Mouse (Mus musculus): ENCODE measurements at regions not wholly inside any gene's neighbourhood (a gene's known extent, or its start where the extent isn't known, plus 50 kb on each side); places are given as distances from the start of the nearest gene placed in this dataset.
"Not testable (repeated sequence)": the region's sequence is repeated elsewhere in the genome, so short reads cannot be mapped to it uniquely, and the experiment has no call there.

DNA sequence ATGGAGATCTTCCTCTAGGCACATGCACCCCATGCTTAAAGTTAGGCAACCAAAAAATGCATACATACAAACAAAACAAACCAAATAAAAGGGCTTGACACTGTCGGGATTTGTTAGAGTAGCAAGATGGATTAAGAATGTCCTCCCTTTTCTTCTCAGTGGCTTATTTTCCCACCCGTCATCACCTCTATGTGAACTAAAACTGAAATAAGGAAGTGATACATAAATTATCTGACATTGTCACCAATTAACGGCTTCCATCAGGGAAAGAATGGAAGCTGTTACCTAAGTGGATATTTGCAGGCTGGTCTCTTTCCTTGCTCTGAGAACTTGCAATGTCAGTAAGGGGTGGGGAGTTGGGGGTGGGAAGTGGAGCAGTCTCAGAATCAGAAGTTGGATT lies 541.5 kb downstream of the Diaph3 start:
- H3K9me3 ChIP-seq (replicated peaks): 0 out of 2 replicates have a peak, but pooled peaks cover 8% of the 10 kb centered on the region
- no peaks in the 10 kb centered on the region for H3K4me1 ChIP-seq
- no peak overlapping the region for H3K4me3 ChIP-seq
- no peaks in the 10 kb centered on the region for H3K36me3 ChIP-seq
- no peaks in the 10 kb centered on the region for H3K27me3 ChIP-seq (ENCODE audit: low read depth, poor library complexity, severe bottlenecking)
- H3K27ac ChIP-seq (replicated peaks): no peak overlapping the region
- 81% methylated on average over 3 of the region's 3 CpGs for WGBS
- DNase-seq (ENCODE audit: low spot score): no peak

DNA sequence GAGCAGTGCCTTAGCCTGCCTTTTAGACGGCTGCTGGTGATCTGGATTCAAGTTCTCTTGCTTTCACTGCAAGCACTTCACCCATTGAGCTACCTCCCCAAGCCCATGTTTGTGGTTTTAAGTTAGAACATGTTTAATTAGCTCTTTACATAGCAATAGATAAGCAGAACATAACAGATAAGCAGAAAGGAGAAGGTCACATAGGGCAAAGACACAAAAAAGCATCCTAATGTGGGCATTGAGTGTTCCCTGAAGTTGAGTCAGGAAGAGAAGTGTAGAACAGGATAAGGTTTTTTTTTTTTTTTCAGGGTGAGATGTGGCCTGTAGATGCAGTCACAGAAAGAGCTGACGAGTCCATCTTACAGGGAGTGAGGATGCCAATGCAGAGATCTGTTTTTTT lies 552.5 kb downstream of the Diaph3 start:
- H3K9me3 ChIP-seq (replicated peaks): 0 out of 2 replicates have a peak, but pooled peaks cover 2% of the 10 kb centered on the region
- 85% methylated on average over 2 of the region's 2 CpGs for WGBS

DNA sequence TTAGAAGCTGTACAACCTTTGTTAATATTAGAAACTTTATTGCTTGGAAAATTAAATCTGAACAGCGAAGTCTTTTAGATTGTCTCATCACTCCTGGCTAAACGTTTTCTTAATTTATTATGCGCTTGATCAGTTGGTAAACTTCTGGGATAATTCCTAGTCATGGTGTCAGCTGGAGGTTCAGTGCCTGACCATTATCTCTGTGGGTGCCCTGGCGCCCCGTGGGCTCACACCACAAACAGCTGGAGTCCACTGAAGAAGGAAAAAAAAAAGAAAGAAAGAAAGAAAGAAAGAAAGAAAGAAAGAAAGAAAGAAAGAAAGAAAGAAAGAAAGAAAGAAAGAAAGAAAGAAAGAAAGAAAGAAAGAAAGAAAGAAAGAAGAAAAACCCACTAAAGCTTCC lies 555.1 kb downstream of the Diaph3 start:
- H3K9me3 ChIP-seq (replicated peaks); H3K27ac ChIP-seq (replicated peaks); H3K4me3 ChIP-seq; H3K27me3 ChIP-seq (ENCODE audit: low read depth, poor library complexity, severe bottlenecking); DNase-seq (ENCODE audit: low spot score); H3K36me3 ChIP-seq; H3K4me1 ChIP-seq: not testable (repeated sequence)
- 45% methylated on average over 5 of the region's 5 CpGs for WGBS

More for the DNA sequence above, 552.5 kb downstream of the Diaph3 start:
- H3K4me1 ChIP-seq: 0 out of 2 replicates have a peak, but pooled peaks cover 3% of the 10 kb centered on the region
- no peaks in the 10 kb centered on the region for H3K27me3 ChIP-seq (ENCODE audit: low read depth, poor library complexity, severe bottlenecking)
- no peak for DNase-seq (ENCODE audit: low spot score)
- H3K36me3 ChIP-seq: no peaks in the 10 kb centered on the region
- H3K27ac ChIP-seq (replicated peaks): no peak overlapping the region
- no peak overlapping the region for H3K4me3 ChIP-seq

GRCm38 (mm10) chr14:86562728-86563127 lies 578.3 kb downstream of the Diaph3 start:
- WGBS: 53% methylated on average over 2 of the region's 2 CpGs
- H3K27ac ChIP-seq (replicated peaks): no peak overlapping the region
- H3K9me3 ChIP-seq (replicated peaks): no peaks in the 10 kb centered on the region
- DNase-seq (ENCODE audit: low spot score): peak; percentile 19
- no peaks in the 10 kb centered on the region for H3K36me3 ChIP-seq
- H3K4me1 ChIP-seq: no peaks in the 10 kb centered on the region
- no peak overlapping the region for H3K4me3 ChIP-seq
- H3K27me3 ChIP-seq (ENCODE audit: low read depth, poor library complexity, severe bottlenecking): no peaks in the 10 kb centered on the region

- H3K9me3 ChIP-seq (replicated peaks): no peaks in the 10 kb centered on the region
- no peaks in the 10 kb centered on the region for H3K4me1 ChIP-seq
- no peaks in the 10 kb centered on the region for H3K36me3 ChIP-seq
- WGBS: 87% methylated on average over 5 of the region's 5 CpGs
- no peak overlapping the region for H3K27ac ChIP-seq (replicated peaks)
- no peak overlapping the region for H3K4me3 ChIP-seq
- no peak for DNase-seq (ENCODE audit: low spot score)
- no peaks in the 10 kb centered on the region for H3K27me3 ChIP-seq (ENCODE audit: low read depth, poor library complexity, severe bottlenecking)
Observed at GRCm38 (mm10) chr14:86537992-86538391, 603.0 kb downstream of the Diaph3 start.

GRCm38 (mm10) chr14:86536341-86537027 lies 604.6 kb downstream of the Diaph3 start:
- 92% methylated on average over 1 of the region's 1 CpGs for WGBS
- Histone ChIP-seq H3K27ac (replicated peaks) (no peak overlapping the region), H3K4me1 (no peaks in the 10 kb centered on the region), H3K27me3 (ENCODE audit: low read depth, poor library complexity, severe bottlenecking) (no peaks in the 10 kb centered on the region), H3K4me3 (no peak overlapping the region), H3K9me3 (replicated peaks) (no peaks in the 10 kb centered on the region), H3K36me3 (no peaks in the 10 kb centered on the region)
- DNase-seq (ENCODE audit: low spot score): no peak

GRCm38 (mm10) chr14:86510408-86510807 lies 630.6 kb downstream of the Diaph3 start:
- Histone ChIP-seq H3K9me3 (replicated peaks) (no peaks in the 10 kb centered on the region), H3K4me3 (no peak overlapping the region), H3K27ac (replicated peaks) (no peak overlapping the region), H3K4me1 (no peaks in the 10 kb centered on the region), H3K36me3 (no peaks in the 10 kb centered on the region), H3K27me3 (ENCODE audit: low read depth, poor library complexity, severe bottlenecking) (no peaks in the 10 kb centered on the region)
- DNase-seq (ENCODE audit: low spot score): no peak
- 93% methylated on average over 9 of the region's 9 CpGs for WGBS

- H3K27ac ChIP-seq (replicated peaks): no peak overlapping the region
- 82% methylated on average over 6 of the region's 6 CpGs for WGBS
Observed at GRCm38 (mm10) chr14:86509686-86510085, 631.3 kb downstream of the Diaph3 start.

GRCm38 (mm10) chr14:86506286-86506685 lies 634.7 kb downstream of the Diaph3 start:
- no peaks in the 10 kb centered on the region for H3K36me3 ChIP-seq
- H3K27ac ChIP-seq (replicated peaks): no peak overlapping the region
- H3K27me3 ChIP-seq (ENCODE audit: low read depth, poor library complexity, severe bottlenecking): no peaks in the 10 kb centered on the region
- no peaks in the 10 kb centered on the region for H3K4me1 ChIP-seq
- H3K4me3 ChIP-seq: no peak overlapping the region
- 90% methylated on average over 6 of the region's 6 CpGs for WGBS
- no peak for DNase-seq (ENCODE audit: low spot score)
- H3K9me3 ChIP-seq (replicated peaks): no peaks in the 10 kb centered on the region

More at GRCm38 (mm10) chr14:86509686-86510085, 631.3 kb downstream of the Diaph3 start:
- no peak overlapping the region for H3K4me3 ChIP-seq
- H3K27me3 ChIP-seq (ENCODE audit: low read depth, poor library complexity, severe bottlenecking): no peaks in the 10 kb centered on the region
- no peak for DNase-seq (ENCODE audit: low spot score)
- no peaks in the 10 kb centered on the region for H3K9me3 ChIP-seq (replicated peaks)
- H3K36me3 ChIP-seq: no peaks in the 10 kb centered on the region
- H3K4me1 ChIP-seq: no peaks in the 10 kb centered on the region

DNA sequence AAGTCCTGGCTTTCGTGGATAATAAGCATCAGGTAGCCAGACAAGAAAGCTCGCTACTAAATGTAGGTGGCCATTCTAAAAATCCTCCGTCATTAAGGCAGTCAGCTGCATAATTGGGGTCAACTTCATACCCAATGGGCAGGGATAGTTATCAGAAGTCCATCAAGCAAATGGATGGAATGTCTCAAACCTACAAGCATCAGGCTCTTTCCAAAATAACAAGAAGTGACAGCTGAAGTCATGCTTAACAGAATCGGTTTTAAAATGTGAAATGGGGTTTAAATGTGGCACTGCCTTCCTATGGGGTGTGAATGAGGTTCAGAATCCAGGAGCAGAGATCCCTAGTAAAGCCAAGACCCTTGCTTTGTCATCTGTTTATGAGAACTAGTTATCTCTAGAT lies 650.2 kb downstream of the Diaph3 start:
- Histone ChIP-seq H3K27me3 (ENCODE audit: low read depth, poor library complexity, severe bottlenecking) (no peaks in the 10 kb centered on the region), H3K9me3 (replicated peaks) (no peaks in the 10 kb centered on the region), H3K4me3 (no peak overlapping the region), H3K4me1 (peaks cover 4% of the 10 kb centered on the region; the same call in 1 of the 2 replicates), H3K27ac (replicated peaks) (no peak overlapping the region), H3K36me3 (no peaks in the 10 kb centered on the region)
- WGBS: 85% methylated on average over 4 of the region's 4 CpGs
- no peak for DNase-seq (ENCODE audit: low spot score)

GRCm38 (mm10) chr14:86489872-86490631 lies 651.0 kb downstream of the Diaph3 start:
- no peaks in the 10 kb centered on the region for H3K27me3 ChIP-seq (ENCODE audit: low read depth, poor library complexity, severe bottlenecking)
- no peaks in the 10 kb centered on the region for H3K9me3 ChIP-seq (replicated peaks)
- H3K36me3 ChIP-seq: no peaks in the 10 kb centered on the region
- WGBS: 89% methylated on average over 13 of the region's 13 CpGs
- DNase-seq (ENCODE audit: low spot score): no peak
- H3K4me3 ChIP-seq: no peak overlapping the region
- H3K27ac ChIP-seq (replicated peaks): no peak overlapping the region
- no peaks in the 10 kb centered on the region for H3K4me1 ChIP-seq

- no peak overlapping the region for H3K27ac ChIP-seq (replicated peaks)
- H3K27me3 ChIP-seq (ENCODE audit: low read depth, poor library complexity, severe bottlenecking): no peaks in the 10 kb centered on the region
- 92% methylated on average over 16 of the region's 16 CpGs for WGBS
- DNase-seq (ENCODE audit: low spot score): no peak
- H3K4me1 ChIP-seq: no peaks in the 10 kb centered on the region
- H3K4me3 ChIP-seq: no peak overlapping the region
- no peaks in the 10 kb centered on the region for H3K36me3 ChIP-seq
- no peaks in the 10 kb centered on the region for H3K9me3 ChIP-seq (replicated peaks)
Observed at GRCm38 (mm10) chr14:86489044-86489816, 651.8 kb downstream of the Diaph3 start.
